Mouse (Mus musculus) myocyte (in vitro differentiated cells): ENCODE data around the gene Cpa4.

ENCODE experiments used
- CEBPB ChIP-seq: IDR thresholded peaks from 2 replicates; pipeline ENCODE4 v1.6.1; 2011; ENCODE audit warnings: mild to moderate bottlenecking, moderate library complexity; ENCODE audit not compliant: poor library complexity, insufficient read depth, severe bottlenecking
- MAX ChIP-seq: IDR thresholded peaks from one replicate; pipeline ENCODE4 v1.6.1; 2011; ENCODE audit warnings: low read depth, mild to moderate bottlenecking, control low read depth
- MYOD1 ChIP-seq, 3 experiments: IDR thresholded peaks; one replicate each; pipeline ENCODE4 v1.6.1; 2011; ENCODE audit warnings: control low read depth in 2 of 3, low read depth in 2 of 3, mild to moderate bottlenecking in 2 of 3, moderate library complexity in 1 of 3; ENCODE audit not compliant: insufficient read length in 2 of 3, control insufficient read depth in 1 of 3
- POLR2A ChIP-seq: IDR thresholded peaks from one replicate; pipeline ENCODE4 v1.6.1; 2011; ENCODE audit warnings: low read depth, mild to moderate bottlenecking, control low read depth, moderate library complexity; ENCODE audit not compliant: insufficient read length
- POLR2AphosphoS2 ChIP-seq: IDR thresholded peaks from one replicate; pipeline ENCODE4 v1.6.1; 2011; ENCODE audit warnings: low read depth, control low read depth; ENCODE audit not compliant: insufficient read length
- TCF12 ChIP-seq: IDR thresholded peaks from one replicate; pipeline ENCODE4 v1.6.1; 2011; ENCODE audit warnings: mild to moderate bottlenecking, control low read depth; ENCODE audit not compliant: poor library complexity, insufficient read depth, severe bottlenecking
- USF1 ChIP-seq: IDR thresholded peaks from one replicate; pipeline ENCODE4 v1.6.1; 2011; ENCODE audit warnings: low read depth, mild to moderate bottlenecking, control low read depth, moderate library complexity

DNA sequence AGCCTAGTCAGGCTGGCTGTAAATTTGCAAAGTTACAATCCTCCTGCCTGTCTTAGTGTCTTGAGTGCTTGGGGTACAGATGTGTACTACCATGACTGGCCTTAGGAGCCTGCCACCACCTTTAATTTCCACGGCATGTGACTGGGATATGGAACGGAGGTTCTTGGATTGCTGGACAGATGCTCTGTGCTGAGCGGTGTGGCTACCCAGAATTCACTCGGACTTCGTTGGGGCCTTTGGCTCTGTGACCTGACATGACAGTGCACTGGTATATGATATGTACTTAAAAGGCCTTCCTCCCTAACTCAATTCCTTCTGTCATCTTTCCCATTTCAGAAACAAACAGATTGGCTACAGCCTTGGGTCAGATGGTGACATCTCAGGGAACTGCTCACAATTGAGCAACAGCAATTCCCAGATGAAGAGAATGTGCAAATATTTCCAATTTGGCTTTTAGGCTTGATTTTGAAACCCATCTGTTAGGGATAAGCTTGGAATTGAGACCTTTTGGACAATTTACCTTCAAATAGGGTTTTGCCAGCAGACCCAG lies 13.5 kb upstream of the Cpa4 start:
- TF ChIP-seq TCF12 (no peak), POLR2A (no peak), USF1 (no peak), MYOD1 (IDR thresholded peaks at IDR 0.05; ENCODE audit: control insufficient read depth in 1 of 3, insufficient read length in 2 of 3, low read depth in 2 of 3) (no peak), CEBPB (no peak), MAX (no peak), POLR2AphosphoS2 (no peak)
